24 mouse cellular contexts compared by ENCODE assay signal in the genomic region with DNA sequence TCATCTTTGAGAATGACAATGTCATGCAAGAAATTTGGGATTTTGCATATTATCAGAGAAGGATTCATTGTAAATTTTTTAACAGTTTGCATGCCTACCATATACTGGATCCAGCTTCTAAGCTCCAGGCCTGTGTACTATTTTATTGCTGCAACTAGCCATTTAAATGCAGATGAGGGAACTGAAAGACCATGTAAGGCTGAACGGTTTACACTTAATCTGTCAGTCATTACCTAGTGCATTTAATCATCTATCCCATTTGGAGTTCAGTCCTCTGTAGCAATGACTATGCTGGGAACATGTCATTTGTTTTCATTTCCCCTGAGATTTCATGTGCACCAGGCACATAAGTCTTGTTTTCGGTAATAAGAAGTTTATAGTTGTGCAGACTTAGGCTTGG.
DNase-seq lines count a peak whose midpoint lies in the region; ATAC-seq and TF ChIP-seq lines count a peak whose summit lies in the region.
"Had no signal": no experiment of that assay in that cellular context is flagged by ENCODE, and none has a peak within 500 bp of the region (broad histone marks: within the 10 kb centered on the region; RNA-seq: fewer than 3 reads in every experiment).

No protein-coding gene starts in this region.

- H3K4me1 ChIP-seq in forebrain, embryonic 13.5 days = no peaks in the 10 kb centered on the region
- 0 out of 2 replicates have a peak, but pooled peaks cover 2% of the 10 kb centered on the region for H3K4me1 ChIP-seq in forebrain, embryonic 15.5 days
- H3K4me1 ChIP-seq in kidney, postnatal 0 days (replicated peaks; ENCODE audit: insufficient read depth, low read length) = no peaks in the 10 kb centered on the region
- H3K4me1 ChIP-seq: embryonic facial prominence, embryonic 12.5 days; embryonic facial prominence, embryonic 15.5 days; heart, embryonic 12.5 days; heart, embryonic 15.5 days; hindbrain, embryonic 10.5 days; hindbrain, embryonic 13.5 days had no signal

- H3K4me3 ChIP-seq in forebrain, embryonic 13.5 days = no peak overlapping the region
- H3K4me3 ChIP-seq in forebrain, embryonic 15.5 days = no peak overlapping the region
- H3K4me3 ChIP-seq in kidney, postnatal 0 days (replicated peaks; ENCODE audit: low read depth, low read length) = no peak overlapping the region
- H3K4me3 ChIP-seq: embryonic facial prominence, embryonic 12.5 days; embryonic facial prominence, embryonic 15.5 days; heart, embryonic 12.5 days; heart, embryonic 15.5 days; hindbrain, embryonic 10.5 days; hindbrain, embryonic 13.5 days had no signal

- ATAC-seq in forebrain, embryonic 13.5 days = peak; percentile 21; the same call in 1 of the 2 replicates
- no peak for ATAC-seq in forebrain, embryonic 15.5 days (replicated peaks)
- no peak for ATAC-seq in kidney, postnatal 0 days (replicated peaks; ENCODE audit: low FRiP score, low read depth)
- ATAC-seq: activated CD4-positive, CD25-positive, alpha-beta regulatory T cell, adult 4 months; hindbrain, embryonic 16.5 days had no signal

- no peak overlapping the region for H3K4me2 ChIP-seq in forebrain, embryonic 13.5 days
- no peak overlapping the region for H3K4me2 ChIP-seq in forebrain, embryonic 15.5 days (replicated peaks)
- no peak overlapping the region for H3K4me2 ChIP-seq in kidney, postnatal 0 days (ENCODE audit: low read length)
- H3K4me2 ChIP-seq: embryonic facial prominence, embryonic 12.5 days; embryonic facial prominence, embryonic 15.5 days; heart, embryonic 12.5 days; heart, embryonic 15.5 days; hindbrain, embryonic 13.5 days had no signal

- peak; percentile 38 for DNase-seq in kidney, adult 9 months
- DNase-seq in kidney, postnatal 25 days = no peak
- peak; percentile 31 for DNase-seq in kidney, postnatal 0 days (ENCODE audit: low spot score)
- no peak for DNase-seq in kidney, adult 18-20 months
- DNase-seq in brain, embryonic 14.5 days (ENCODE audit: low read depth) = peak; percentile 37
- DNase-seq: adrenal gland, adult 8-10 months; adrenal gland, postnatal 25 days; cerebellum, adult 18-20 months; cerebellum, adult 9-10 months; cerebellum, postnatal 25 days; gastrocnemius, postnatal 25 days; heart, adult 18-20 months; heart, postnatal 10 days; heart, postnatal 36 days had no signal

- no peak for TF ChIP-seq POLR2A in brain, embryonic 14.5 days (IDR thresholded peaks at IDR 0.05; ENCODE audit: borderline replicate concordance, extremely low read depth, insufficient read depth, insufficient read length, poor library complexity, severe bottlenecking)

- TF ChIP-seq CTCF in kidney, postnatal 0 days (IDR thresholded peaks at IDR 0.05; ENCODE audit: low read depth) = no peak
- no peak for TF ChIP-seq CTCF in brain, embryonic 14.5 days (IDR thresholded peaks at IDR 0.05; ENCODE audit: borderline replicate concordance, extremely low read depth, insufficient read depth, insufficient read length)

- H3K27me3 ChIP-seq in forebrain, embryonic 13.5 days = no peaks in the 10 kb centered on the region
- H3K27me3 ChIP-seq in forebrain, embryonic 15.5 days = no peaks in the 10 kb centered on the region
- no peaks in the 10 kb centered on the region for H3K27me3 ChIP-seq in kidney, postnatal 0 days (ENCODE audit: insufficient read depth, low read length)
- H3K27me3 ChIP-seq: embryonic facial prominence, embryonic 12.5 days; embryonic facial prominence, embryonic 15.5 days; heart, embryonic 12.5 days; heart, embryonic 15.5 days; hindbrain, embryonic 13.5 days had no signal

- H3K9me3 ChIP-seq in forebrain, embryonic 13.5 days (replicated peaks) = no peaks in the 10 kb centered on the region
- no peaks in the 10 kb centered on the region for H3K9me3 ChIP-seq in forebrain, embryonic 15.5 days
- H3K9me3 ChIP-seq in kidney, postnatal 0 days (replicated peaks; ENCODE audit: low read length) = no peaks in the 10 kb centered on the region
- H3K9me3 ChIP-seq: embryonic facial prominence, embryonic 12.5 days; embryonic facial prominence, embryonic 15.5 days; heart, embryonic 12.5 days; heart, embryonic 15.5 days; hindbrain, embryonic 10.5 days; hindbrain, embryonic 13.5 days had no signal

- 48% methylated on average over 2 of the region's 2 CpGs for WGBS in forebrain, embryonic 13.5 days
- 32% methylated on average over 2 of the region's 2 CpGs for WGBS in forebrain, embryonic 15.5 days
- 37% methylated on average over 2 of the region's 2 CpGs for WGBS in kidney, postnatal 0 days

- H3K36me3 ChIP-seq in forebrain, embryonic 13.5 days (ENCODE audit: poor library complexity, severe bottlenecking) = no peaks in the 10 kb centered on the region
- no peaks in the 10 kb centered on the region for H3K36me3 ChIP-seq in forebrain, embryonic 15.5 days
- H3K36me3 ChIP-seq in kidney, postnatal 0 days (ENCODE audit: insufficient read depth, low read length) = no peaks in the 10 kb centered on the region
- H3K36me3 ChIP-seq: embryonic facial prominence, embryonic 12.5 days; embryonic facial prominence, embryonic 15.5 days; heart, embryonic 12.5 days; heart, embryonic 15.5 days; hindbrain, embryonic 10.5 days; hindbrain, embryonic 13.5 days had no signal

- H3K9ac ChIP-seq in forebrain, embryonic 13.5 days = no peak overlapping the region
- H3K9ac ChIP-seq in forebrain, embryonic 15.5 days (replicated peaks) = no peak overlapping the region
- no peak overlapping the region for H3K9ac ChIP-seq in kidney, postnatal 0 days (ENCODE audit: low read depth, low read length)
- H3K9ac ChIP-seq: embryonic facial prominence, embryonic 12.5 days; embryonic facial prominence, embryonic 15.5 days; heart, embryonic 12.5 days; heart, embryonic 15.5 days; hindbrain, embryonic 13.5 days had no signal

- H3K27ac ChIP-seq in forebrain, embryonic 13.5 days = no peak overlapping the region
- no peak overlapping the region for H3K27ac ChIP-seq in forebrain, embryonic 15.5 days (replicated peaks)
- H3K27ac ChIP-seq in kidney, postnatal 0 days = no peak overlapping the region
- H3K27ac ChIP-seq: embryonic facial prominence, embryonic 12.5 days; embryonic facial prominence, embryonic 15.5 days; heart, embryonic 15.5 days; hindbrain, embryonic 10.5 days; hindbrain, embryonic 13.5 days had no signal

Comparison
In these comparisons a context has a peak if more than half of its experiments do, and no peak if none do; other contexts are left out.
1. DNase-seq: peak in kidney, adult 9 months (single experiment), kidney, postnatal 0 days (single experiment) and brain, embryonic 14.5 days (single experiment); none in kidney, postnatal 25 days (0 of 2) and kidney, adult 18-20 months (single experiment).